Mouse (Mus musculus): ENCODE results near the gene Hist1h2aa. TPM values are rescaled to one million over a fixed set of nuclear protein-coding genes. Genes with fewer than 3 reads are reported as not detected.

The Hist1h2aa gene
- total RNA-seq (2021): not detected

DNA sequence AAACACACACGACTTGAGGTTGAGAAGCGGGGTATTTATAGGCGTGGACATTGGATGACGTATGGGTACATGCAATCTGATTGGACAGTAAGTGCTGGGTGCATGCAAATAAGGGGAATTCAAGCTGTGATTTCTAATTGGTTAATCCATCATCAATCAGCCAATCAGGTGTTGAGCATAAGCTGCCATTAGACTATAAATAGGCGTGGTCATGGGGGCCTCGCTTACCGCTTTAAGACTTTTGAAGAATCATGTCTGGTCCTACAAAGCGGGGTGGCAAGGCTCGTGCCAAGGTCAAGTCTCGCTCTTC is at the start of gene Hist1h2aa:
Hist1h2aa (plus strand) TSS at position 252 of the 310 bp plus-strand sequence.
- intact Hi-C loops (cut with DNase I): no loop called here

GRCm38 (mm10) chr13:23885540-23885939 is 48.7 kb upstream of the Hist1h2aa start:
- DNase-seq (ENCODE audit: low spot score in 2 of 2): no peak
- intact Hi-C loops (cut with DNase I): no loop called here

More for the DNA sequence above, at the start of gene Hist1h2aa:
- no peak for DNase-seq (ENCODE audit: low spot score in 2 of 2)

DNA sequence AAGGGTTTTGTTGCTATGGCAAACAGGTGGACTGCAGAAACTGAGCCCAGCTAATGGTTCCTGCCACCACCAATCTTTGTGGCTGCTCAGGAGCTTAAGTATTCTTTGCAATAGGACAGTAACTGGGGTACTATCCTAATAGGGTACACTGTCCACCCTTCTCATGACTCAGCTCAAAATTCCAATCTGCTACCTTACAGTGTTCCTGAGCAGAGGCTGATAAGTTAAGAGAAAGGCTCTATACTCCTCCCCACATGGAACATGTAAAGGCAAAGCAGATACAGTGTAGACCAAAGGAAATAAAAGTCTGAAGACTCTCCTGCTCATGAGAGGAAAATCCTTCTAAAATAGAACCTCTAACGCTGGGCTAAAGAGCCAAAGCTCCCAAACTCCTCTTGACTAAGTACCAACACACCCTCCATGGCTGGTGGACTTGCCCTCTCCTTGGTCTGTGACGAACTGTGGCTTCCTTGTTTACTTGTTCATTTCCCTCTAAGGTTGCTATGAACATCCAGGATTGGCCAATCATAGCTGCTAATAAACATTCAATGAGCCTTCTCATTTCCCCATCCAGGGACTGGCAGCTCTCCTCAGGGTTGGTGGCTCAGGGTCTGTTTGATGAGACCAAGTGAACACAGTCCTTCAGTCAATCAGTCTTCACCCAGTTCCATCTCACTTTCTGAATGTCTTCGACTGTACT is 47.1 kb upstream of the Hist1h2aa start:
- no peak for DNase-seq (ENCODE audit: low spot score in 2 of 2)
- intact Hi-C loops (cut with DNase I): no loop called here

DNA sequence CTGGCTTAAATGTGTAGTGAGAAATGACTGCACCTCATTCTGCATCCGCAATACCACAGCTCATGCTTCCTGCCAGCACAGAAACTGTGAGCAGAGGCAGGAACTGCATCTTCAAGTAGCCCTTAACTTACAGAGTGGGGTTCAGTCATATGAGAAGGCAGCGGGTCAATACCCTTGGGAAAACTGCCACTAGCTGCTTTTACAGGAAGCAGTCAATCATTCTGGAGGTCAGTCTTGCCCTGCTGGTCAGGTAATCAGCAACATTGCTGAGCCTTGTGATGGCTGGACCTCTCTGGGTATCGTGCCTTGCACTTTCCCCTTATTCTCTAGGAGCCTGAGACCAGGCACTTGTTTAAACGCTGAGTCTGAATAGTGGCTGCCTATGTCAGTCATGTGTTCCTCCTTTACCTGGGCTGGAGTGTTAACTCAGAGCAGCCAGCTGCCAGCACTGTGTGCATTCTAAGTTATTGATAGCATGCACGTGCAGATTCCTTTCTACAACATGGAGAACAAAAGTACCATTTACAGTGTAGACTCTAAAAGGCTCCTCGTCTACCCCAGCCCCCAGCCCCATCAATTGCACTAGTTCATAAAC is 45.2 kb upstream of the Hist1h2aa start:
- DNase-seq (ENCODE audit: low spot score in 2 of 2): no peak
- intact Hi-C loops (cut with DNase I): no loop called here

DNA sequence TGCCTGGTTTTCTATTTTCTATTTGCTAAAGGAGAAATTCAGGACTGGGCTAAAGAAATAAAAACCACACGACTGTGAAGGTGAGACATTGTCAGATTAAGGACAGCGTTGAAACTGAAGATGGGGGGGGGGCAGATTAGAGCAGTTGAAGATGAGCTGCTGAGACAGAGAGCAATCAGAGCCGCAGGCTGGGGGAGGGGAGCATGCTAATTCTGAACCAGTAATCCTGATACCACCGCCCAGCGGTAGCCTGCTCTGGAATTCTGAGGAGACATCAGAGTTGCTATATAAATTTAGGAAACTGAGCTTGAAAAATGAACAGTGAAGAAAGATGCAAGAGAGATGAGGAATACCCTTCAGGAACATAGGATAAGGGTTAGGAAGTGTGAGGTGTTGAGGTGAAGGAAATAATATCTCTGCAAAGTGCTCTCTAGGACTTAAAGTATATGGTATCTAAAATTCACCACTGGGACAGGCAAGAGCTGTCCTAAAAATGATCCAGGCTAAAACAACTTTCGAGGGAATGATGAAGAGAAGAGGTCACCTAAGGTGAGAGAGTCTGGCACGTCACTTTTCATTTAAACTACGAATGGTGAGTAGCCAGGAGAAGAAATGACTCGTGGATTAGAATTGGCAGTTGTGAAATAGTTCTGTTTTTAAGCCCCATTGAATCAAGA is 41.5 kb upstream of the Hist1h2aa start:
- DNase-seq (ENCODE audit: low spot score in 2 of 2): no peak
- intact Hi-C loops (cut with DNase I): no loop called here

DNA sequence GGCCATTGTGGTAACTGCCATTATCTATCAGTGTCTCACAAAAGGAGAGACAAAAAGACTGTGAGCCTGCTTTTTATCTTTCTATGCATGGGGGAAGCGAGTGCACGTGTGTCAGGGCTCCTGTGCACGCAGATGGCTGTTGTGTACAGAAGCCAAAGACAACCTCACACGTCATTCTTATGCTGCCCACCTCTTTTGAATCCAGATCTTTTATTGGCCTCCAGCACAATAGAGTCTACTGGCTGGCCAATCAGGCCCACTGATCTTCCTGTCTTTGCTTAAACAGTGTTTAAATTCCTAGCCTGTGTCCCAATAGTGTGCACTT is 41.0 kb upstream of the Hist1h2aa start:
- no peak for DNase-seq (ENCODE audit: low spot score in 2 of 2)
- intact Hi-C loops (cut with DNase I): no loop called here

GRCm38 (mm10) chr13:23898242-23898641 is 36.0 kb upstream of the Hist1h2aa start:
- intact Hi-C loops (cut with DNase I): no loop called here
- DNase-seq (ENCODE audit: low spot score in 2 of 2): no peak

- no peak for DNase-seq (ENCODE audit: low spot score in 2 of 2)
- intact Hi-C loops (cut with DNase I): no loop called here
Observed at GRCm38 (mm10) chr13:23906906-23907305, 27.4 kb upstream of the Hist1h2aa start.

GRCm38 (mm10) chr13:23910121-23910520 is 24.1 kb upstream of the Hist1h2aa start:
- intact Hi-C loops (cut with DNase I): no loop called here
- DNase-seq (ENCODE audit: low spot score in 2 of 2): no peak

GRCm38 (mm10) chr13:23911335-23911734 is 22.9 kb upstream of the Hist1h2aa start:
- intact Hi-C loops (cut with DNase I): no loop called here
- DNase-seq (ENCODE audit: low spot score in 2 of 2): no peak

DNA sequence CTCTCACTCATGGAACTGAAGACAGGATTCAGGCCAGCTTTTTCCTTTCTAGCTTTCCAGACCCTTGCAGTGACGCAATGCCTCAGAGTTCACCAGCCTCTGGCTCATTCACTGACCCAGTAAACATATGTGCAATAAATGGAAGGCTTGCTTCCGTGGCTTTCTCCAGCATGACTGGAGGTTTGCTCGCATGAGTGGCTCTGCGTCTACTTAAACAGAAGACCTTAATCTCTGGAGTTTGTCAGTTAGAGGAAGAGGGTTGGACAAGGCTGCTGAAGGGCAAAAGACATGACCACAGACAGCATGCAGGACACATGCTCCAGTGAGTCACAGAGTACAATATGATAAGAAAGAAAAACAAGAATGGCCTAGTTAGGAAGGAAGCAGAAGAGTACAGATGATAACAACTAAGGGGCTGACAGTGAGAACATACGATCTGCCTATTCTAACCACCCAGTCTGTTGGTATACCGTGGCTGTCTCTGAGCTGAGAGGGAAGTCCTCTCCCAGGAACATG is 20.4 kb upstream of the Hist1h2aa start:
- no peak for DNase-seq (ENCODE audit: low spot score in 2 of 2)
- intact Hi-C loops (cut with DNase I): no loop called here

GRCm38 (mm10) chr13:23914376-23915167 is 19.7 kb upstream of the Hist1h2aa start, which contains the start of gene Slc17a4:
TSS of gene Slc17a4 (minus strand) at chr13:23915009.
- DNase-seq (ENCODE audit: low spot score in 2 of 2): no peak
- intact Hi-C loops (cut with DNase I): no loop called here

- no peak for DNase-seq (ENCODE audit: low spot score in 2 of 2)
- intact Hi-C loops (cut with DNase I): no loop called here
Observed at GRCm38 (mm10) chr13:23916132-23916531, 18.1 kb upstream of the Hist1h2aa start.

- DNase-seq (ENCODE audit: low spot score in 2 of 2): no peak
- intact Hi-C loops (cut with DNase I): no loop called here
Observed at GRCm38 (mm10) chr13:23917674-23918073, 16.6 kb upstream of the Hist1h2aa start.

- intact Hi-C loops (cut with DNase I): no loop called here
- DNase-seq (ENCODE audit: low spot score in 2 of 2): no peak
Observed at GRCm38 (mm10) chr13:23925792-23926191, 8.5 kb upstream of the Hist1h2aa start.

DNA sequence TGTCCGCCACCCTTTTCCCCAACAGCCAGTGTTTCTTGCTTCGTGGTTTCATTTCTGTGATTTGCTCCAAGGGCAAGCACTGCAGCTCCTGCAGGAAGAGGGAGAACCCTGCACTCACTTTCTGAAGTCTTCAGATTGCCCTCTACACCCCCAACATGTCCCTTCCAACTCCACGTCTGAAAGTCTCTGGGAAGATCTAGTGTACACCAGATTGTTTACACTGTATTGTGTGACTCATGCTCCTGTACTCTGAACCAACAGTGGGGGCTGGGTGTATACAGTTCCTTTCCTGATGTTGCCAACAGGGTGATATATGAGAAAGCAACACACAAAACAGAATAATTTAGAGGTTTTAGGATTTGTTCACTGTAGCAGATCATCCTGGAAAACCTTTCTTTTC is 5.6 kb upstream of the Hist1h2aa start:
- intact Hi-C loops (cut with DNase I): no loop called here
- no peak for DNase-seq (ENCODE audit: low spot score in 2 of 2)

DNA sequence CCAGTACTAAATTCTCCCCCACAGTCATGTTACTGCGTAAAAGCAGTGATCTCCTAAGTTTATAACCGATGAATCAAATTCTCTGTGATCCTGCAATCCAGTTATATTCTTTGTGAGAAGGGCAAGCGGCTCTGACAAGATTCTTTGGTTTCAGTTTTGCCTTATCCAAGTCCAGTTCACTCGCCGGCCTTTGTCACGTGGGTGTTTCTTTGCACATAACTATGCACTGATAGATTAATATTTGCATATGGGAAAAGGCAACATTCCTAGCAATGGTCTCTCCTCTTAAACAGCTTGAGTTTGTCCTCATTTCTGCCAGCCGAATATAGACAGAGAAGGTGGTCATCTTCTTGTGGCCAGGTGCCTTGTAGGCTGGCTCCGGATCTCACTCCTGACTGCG is 3.8 kb upstream of the Hist1h2aa start:
- no peak for DNase-seq (ENCODE audit: low spot score in 2 of 2)
- intact Hi-C loops (cut with DNase I): no loop called here

DNA sequence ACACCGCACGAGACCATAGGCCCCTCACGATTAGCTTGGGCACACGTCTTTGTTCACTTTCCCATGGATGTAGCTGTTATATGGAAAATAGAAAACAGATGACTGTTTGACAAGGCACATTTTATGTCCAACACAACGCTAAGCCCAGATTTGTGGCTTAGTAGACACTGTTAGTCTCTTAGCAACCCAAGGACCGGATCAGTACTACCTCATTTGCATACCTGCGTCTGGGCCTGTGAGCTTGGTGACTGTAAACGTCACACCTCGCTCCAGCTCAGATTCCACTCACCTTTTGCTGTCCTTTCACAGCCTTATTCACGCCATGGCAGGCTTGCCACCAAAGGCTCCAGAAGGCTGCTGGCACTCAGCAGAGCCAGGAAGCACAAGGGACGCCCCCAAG is 3.4 kb upstream of the Hist1h2aa start:
- intact Hi-C loops (cut with DNase I): no loop called here
- no peak for DNase-seq (ENCODE audit: low spot score in 2 of 2)

DNA sequence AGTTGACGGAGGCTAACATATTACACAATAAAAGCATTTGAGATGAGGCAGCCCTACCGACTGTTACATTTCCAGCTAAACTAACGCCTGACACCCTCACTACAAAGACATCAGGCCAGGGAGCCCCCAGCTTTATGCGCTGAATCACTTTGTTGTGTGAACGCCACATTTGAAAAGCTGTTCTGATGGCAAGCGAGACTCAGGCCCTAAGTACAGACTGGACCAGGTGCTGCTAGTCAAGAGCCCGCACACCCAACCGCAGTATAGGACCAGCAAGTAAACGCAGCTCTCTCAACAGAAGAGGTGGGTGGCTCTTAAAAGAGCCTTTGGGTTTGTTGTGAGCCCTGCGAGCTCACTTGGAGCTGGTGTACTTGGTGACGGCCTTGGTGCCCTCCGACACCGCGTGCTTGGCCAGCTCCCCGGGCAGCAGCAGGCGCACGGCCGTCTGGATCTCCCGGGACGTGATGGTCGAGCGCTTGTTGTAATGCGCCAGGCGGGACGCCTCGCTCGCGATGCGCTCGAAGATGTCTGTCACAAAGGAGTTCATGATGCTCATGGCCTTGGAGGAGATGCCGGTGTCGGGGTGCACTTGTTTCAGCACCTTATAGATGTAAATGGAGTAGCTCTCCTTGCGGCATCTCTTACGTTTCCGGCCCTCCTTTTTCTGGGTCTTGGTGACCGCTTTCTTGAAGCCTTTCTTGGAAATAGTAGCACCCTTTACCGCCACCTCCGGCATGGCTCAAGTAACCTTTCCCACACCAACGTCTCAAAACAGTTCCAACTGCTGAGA is 646 bp upstream of the Hist1h2aa start, which contains the start of gene Hist1h2ba:
Hist1h2ba (minus strand) TSS at position 736 of the 790 bp plus-strand sequence.
- no peak for DNase-seq (ENCODE audit: low spot score in 2 of 2)
- intact Hi-C loops (cut with DNase I): no loop called here
